Mouse (Mus musculus) neural tube, embryonic 14.5 days (tissue): ENCODE measurements around the gene B4gat1. TPM values are rescaled to one million over a fixed set of nuclear protein-coding genes. Genes with fewer than 3 reads are reported as not detected.

Experiments used
- ATAC-seq: fragments of 200-750 bp; cut with Nextera tagmentation; 2 replicates; pipeline ENCODE4 v1.8.0; 2017; ENCODE audit warnings: low read depth, mild to moderate bottlenecking, moderate TSS enrichment, moderate library complexity
- H3K27ac ChIP-seq: fragments of 300-500 bp; sonication (generic); 2 replicates; pipeline ENCODE4 v1.5.1; 2014; ENCODE audit warnings: low read depth, mild to moderate bottlenecking, control low read depth, low read length, moderate library complexity, mixed read lengths
- H3K27me3 ChIP-seq: fragments of 300-500 bp; sonication (generic); 2 replicates; pipeline ENCODE4 v1.6.1; 2014; ENCODE audit warnings: low read length; ENCODE audit not compliant: control insufficient read depth, insufficient read depth
- H3K36me3 ChIP-seq: fragments of 300-500 bp; sonication (generic); 2 replicates; pipeline ENCODE4 v1.6.1; 2014; ENCODE audit warnings: low read length, mixed read lengths; ENCODE audit not compliant: control insufficient read depth, insufficient read depth
- H3K4me1 ChIP-seq: fragments of 300-500 bp; sonication (generic); 2 replicates; pipeline ENCODE4 v1.6.1; 2014; ENCODE audit warnings: low read length; ENCODE audit not compliant: control insufficient read depth, insufficient read depth
- H3K4me2 ChIP-seq: fragments of 300-500 bp; sonication (generic); 2 replicates; pipeline ENCODE4 v1.6.1; 2014; ENCODE audit warnings: mild to moderate bottlenecking, low read depth, low read length, control low read depth
- H3K4me3 ChIP-seq: fragments of 300-500 bp; sonication (generic); 2 replicates; pipeline ENCODE4 v1.5.1; 2014; ENCODE audit warnings: low read depth, low read length, control low read depth, mixed read lengths
- H3K9ac ChIP-seq: fragments of 300-500 bp; sonication (generic); replicated peaks from 2 replicates; pipeline ENCODE4 v1.6.1; 2014; ENCODE audit warnings: low read depth, mild to moderate bottlenecking, control low read depth, low read length, mixed read lengths
- H3K9me3 ChIP-seq: fragments of 300-500 bp; sonication (generic); 2 replicates; pipeline ENCODE4 v1.6.1; 2016; ENCODE audit warnings: low read length; ENCODE audit not compliant: control insufficient read depth
- WGBS: fragments of 180-500 bp; shearing (Covaris S2); extraction: QIAGEN DNeasy Blood & Tissue Kit; methylation state at CpG from one replicate; pipeline ENCODE4 v1.1.7; 2014; 5-methylcytosine and 5-hydroxymethylcytosine counted together
- polyA plus RNA-seq: library from polyadenylated mRNA; unstranded; fragments of >200 nt; fragmentation: Nextera tagmentation; extraction: Ambion mirVana; gene quantifications from 2 replicates; pipeline ENCODE4 v1.2.1, GENCODE M21; 2014

The B4gat1 gene
- polyA plus RNA-seq, 1 experiment from 2014 or later, result 108 TPM

DNA sequence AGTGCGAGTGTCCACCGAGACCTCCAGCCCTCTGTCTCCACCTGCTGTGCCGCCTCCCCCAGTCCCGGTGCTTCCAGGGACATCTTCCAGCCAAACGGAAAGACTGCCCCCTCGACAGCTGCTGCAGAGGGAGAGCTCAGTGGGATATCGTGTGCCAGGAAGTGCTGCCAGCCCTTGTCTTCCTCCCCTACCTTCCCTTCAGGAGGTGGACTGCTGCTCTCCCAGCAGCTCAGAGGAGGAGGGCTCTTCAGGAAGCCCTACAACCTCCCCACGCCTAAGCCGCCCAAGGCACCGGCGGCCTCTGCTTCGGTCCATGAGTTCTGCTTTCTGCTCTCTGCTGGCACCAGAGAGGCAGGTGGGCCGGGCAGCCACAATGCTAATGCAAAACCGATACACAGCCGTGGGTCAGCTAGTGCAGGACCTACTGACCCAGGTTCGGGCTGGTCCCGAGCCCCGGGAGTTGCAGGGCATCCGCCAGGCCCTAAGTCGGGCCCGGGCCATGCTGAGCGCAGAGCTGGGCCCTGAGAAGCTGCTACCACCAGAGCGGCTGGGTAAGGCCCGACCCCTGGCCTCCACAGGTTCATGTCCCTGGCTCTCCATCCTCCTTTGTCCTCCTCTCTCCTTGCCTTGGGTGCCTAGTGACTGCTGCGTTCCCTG is 13.7 kb downstream of the B4gat1 start:
- ATAC-seq, result no peak
- Histone ChIP-seq H3K9ac (no peak overlapping the region), H3K4me3 (no peak overlapping the region), H3K27me3 (peaks cover 30% of the 10 kb centered on the region), H3K4me2 (no peak overlapping the region), H3K36me3 (peaks cover 16% of the 10 kb centered on the region; the same call in 1 of the 2 replicates), H3K27ac (no peak overlapping the region), H3K9me3 (no peaks in the 10 kb centered on the region), H3K4me1 (no peaks in the 10 kb centered on the region)
- WGBS, result 30% methylated on average over 23 of the region's 25 CpGs

DNA sequence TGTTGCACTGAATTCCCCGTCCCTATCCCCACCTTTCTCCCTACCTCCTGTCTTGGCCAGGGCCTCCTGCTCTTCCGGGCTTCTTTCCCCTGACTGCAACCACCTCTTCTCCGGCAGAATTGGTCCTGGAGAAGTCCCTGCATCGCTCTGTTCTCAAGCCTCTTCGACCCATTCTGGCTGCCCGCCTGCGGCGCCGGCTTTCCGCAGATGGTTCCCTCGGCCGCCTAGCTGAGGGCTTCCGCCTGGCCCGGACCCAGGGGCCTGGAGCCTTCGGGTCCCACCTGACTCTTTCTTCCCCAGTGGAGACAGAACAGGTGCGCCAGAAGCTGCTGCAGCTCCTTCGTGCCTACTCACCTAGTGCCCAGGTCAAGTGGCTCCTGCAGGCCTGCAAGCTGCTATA is 14.2 kb downstream of the B4gat1 start:
- Histone ChIP-seq H3K9ac (no peak overlapping the region), H3K4me1 (no peaks in the 10 kb centered on the region), H3K36me3 (peaks cover 10% of the 10 kb centered on the region; the same call in 1 of the 2 replicates), H3K27me3 (peaks cover 30% of the 10 kb centered on the region), H3K4me3 (no peak overlapping the region), H3K4me2 (no peak overlapping the region), H3K27ac (no peak overlapping the region), H3K9me3 (no peaks in the 10 kb centered on the region)
- ATAC-seq, result no peak
- 58% methylated on average over 17 of the region's 17 CpGs for WGBS

DNA sequence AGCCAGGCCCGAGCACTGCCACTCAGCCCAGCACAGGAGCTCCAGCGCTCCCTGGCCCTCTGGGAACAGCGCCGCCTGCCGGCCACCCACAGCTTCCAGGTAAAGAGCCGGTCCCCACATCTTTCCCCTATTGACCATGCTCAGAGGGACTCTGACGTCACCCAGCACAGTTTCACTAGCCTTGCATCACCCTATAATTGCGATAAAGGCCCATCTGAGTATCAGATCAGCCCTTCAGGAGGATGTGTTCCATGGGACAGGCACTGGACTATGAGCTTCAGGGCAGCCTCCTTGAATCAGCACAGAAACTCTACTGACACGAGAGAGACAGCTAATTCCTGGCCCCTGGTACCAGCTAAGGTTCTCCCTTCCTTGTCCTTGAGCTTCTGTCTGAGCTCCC is 15.3 kb downstream of the B4gat1 start:
- Histone ChIP-seq H3K9ac (no peak overlapping the region), H3K27me3 (peaks cover 30% of the 10 kb centered on the region), H3K4me1 (no peaks in the 10 kb centered on the region), H3K27ac (no peak overlapping the region), H3K36me3 (peaks cover 6% of the 10 kb centered on the region; the same call in 1 of the 2 replicates), H3K4me3 (no peak overlapping the region), H3K9me3 (no peaks in the 10 kb centered on the region), H3K4me2 (no peak overlapping the region)
- 18% methylated on average over 9 of the region's 9 CpGs for WGBS
- ATAC-seq, result no peak

DNA sequence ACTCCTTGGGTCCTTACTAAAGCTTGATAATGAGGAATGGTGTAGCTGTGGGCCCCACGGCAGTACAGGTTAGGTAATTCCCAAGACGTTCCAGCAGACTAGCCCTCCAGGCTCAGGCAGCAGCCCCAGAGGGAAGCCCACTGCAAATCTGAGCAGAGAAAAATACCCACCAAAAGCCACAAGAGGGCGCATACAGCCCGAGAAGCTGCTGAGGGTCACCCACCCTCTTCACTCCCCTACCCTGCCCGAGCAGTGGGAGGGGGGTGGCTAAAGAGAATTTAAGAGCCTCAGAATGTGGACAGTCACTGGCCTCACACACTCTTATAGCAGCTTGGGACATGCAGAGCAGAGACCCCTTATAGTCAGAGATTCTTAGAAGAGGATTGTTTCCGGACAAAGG is 17.6 kb downstream of the B4gat1 start:
- Histone ChIP-seq H3K36me3 (no peaks in the 10 kb centered on the region), H3K27ac (no peak overlapping the region), H3K4me2 (no peak overlapping the region), H3K9me3 (no peaks in the 10 kb centered on the region), H3K27me3 (peaks cover 21% of the 10 kb centered on the region), H3K9ac (no peak overlapping the region), H3K4me3 (no peak overlapping the region), H3K4me1 (no peaks in the 10 kb centered on the region)
- 13% methylated on average over 6 of the region's 6 CpGs for WGBS
- no peak for ATAC-seq

DNA sequence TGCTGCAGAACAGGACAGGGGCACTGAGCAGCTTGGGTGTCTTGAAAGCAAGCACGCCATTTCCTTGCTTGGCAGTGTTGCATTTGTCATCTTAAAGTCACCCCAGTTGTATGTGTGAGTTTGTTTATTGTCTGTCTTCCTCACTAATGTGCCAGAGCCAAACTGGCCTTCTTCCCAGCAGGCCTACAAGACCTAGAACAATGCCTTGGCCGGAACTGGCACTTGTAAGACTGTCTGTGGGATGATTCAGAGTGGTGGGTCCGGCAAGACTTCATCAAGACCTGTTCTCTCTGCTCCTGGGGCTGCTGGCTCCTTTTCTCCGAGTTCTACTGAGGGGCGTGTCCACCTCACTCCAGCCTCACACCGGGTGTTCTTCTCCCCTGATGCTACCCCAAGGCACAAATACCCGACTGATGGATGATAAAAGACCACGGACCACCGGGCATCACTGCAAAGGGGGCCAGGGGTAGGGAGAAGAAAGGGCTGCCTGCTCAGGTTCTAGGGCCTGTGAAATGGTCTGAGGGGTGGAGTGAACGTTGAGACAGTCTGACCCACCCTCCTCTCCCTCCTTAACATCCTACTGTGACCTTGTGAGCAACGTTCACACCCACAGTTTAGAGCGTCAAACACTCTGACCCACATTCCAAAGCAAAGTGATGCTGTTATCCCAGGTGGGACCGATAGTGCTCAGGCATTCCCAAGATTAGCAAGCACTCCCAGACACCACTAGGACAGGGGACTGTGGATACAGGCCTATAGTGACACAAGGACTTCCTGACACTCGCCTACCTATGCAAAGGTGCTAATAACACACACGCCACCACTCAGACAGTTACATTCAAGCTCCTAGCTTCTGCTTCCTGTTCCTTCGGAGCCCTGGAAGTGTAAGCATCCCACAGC is 19.5 kb downstream of the B4gat1 start:
- 23% methylated on average over 16 of the region's 16 CpGs for WGBS
- H3K36me3 ChIP-seq, result no peaks in the 10 kb centered on the region

DNA sequence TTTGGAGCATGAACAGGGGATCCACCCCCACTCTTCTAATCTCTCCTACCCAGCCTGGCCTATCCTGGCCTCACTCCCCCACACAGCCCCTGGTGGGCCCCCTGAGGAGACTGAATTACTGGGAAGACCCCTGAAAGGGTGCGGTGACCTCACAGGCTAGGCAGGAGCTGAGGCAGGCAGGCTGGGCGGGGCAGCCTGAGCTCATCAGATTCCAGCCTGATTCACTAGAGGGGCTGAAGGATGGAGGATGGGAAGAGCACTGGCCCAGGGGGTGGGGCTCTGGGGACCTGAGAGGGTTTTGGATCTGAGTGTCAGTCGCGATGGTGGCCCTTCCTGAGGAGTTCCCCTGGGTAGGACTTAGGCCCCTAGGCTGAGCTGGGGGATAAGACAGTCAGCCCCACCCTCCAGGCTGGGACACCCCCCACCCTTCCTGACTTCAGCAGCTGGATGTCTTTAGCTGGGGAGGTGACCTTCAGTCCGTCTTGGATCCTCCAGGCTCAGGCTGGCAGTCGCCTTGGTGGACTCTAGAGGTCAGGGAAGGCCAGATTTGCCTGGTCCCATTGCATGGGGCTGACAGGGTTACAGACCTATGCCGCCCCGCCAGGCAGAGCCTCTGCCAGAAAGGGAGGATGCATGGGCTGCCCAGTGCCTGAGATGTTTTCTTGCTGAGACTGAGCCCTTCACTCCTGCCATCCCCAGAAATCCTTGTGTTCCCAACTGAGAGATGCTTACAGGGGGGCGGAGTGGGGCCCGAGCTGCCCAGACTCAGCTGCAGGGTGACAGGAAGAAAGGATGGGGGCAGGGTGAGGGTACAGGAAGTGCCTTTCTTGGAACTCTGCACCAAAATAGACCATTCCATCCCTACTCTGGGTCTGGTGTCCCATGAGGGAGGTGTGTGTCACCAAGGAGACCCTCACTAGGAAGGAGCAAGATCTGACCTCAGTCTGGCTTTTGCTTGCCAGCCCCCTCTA is 20.5 kb downstream of the B4gat1 start:
- no peak overlapping the region for H3K4me2 ChIP-seq
- H3K4me3 ChIP-seq, result no peak overlapping the region
- no peaks in the 10 kb centered on the region for H3K36me3 ChIP-seq
- 19% methylated on average over 10 of the region's 10 CpGs for WGBS
- H3K9ac ChIP-seq, result 0 out of 2 replicates have a peak overlapping the region, but pooled peaks have one; percentile 7
- no peaks in the 10 kb centered on the region for H3K27me3 ChIP-seq
- H3K4me1 ChIP-seq, result no peaks in the 10 kb centered on the region
- no peak overlapping the region for H3K27ac ChIP-seq
- ATAC-seq, result no peak
- no peaks in the 10 kb centered on the region for H3K9me3 ChIP-seq

More for the DNA sequence above, 19.5 kb downstream of the B4gat1 start:
- Histone ChIP-seq H3K4me2 (no peak overlapping the region), H3K4me1 (no peaks in the 10 kb centered on the region), H3K9me3 (no peaks in the 10 kb centered on the region), H3K9ac (no peak overlapping the region), H3K4me3 (no peak overlapping the region), H3K27me3 (peaks cover 3% of the 10 kb centered on the region; the same call in 1 of the 2 replicates), H3K27ac (no peak overlapping the region)
- no peak for ATAC-seq

DNA sequence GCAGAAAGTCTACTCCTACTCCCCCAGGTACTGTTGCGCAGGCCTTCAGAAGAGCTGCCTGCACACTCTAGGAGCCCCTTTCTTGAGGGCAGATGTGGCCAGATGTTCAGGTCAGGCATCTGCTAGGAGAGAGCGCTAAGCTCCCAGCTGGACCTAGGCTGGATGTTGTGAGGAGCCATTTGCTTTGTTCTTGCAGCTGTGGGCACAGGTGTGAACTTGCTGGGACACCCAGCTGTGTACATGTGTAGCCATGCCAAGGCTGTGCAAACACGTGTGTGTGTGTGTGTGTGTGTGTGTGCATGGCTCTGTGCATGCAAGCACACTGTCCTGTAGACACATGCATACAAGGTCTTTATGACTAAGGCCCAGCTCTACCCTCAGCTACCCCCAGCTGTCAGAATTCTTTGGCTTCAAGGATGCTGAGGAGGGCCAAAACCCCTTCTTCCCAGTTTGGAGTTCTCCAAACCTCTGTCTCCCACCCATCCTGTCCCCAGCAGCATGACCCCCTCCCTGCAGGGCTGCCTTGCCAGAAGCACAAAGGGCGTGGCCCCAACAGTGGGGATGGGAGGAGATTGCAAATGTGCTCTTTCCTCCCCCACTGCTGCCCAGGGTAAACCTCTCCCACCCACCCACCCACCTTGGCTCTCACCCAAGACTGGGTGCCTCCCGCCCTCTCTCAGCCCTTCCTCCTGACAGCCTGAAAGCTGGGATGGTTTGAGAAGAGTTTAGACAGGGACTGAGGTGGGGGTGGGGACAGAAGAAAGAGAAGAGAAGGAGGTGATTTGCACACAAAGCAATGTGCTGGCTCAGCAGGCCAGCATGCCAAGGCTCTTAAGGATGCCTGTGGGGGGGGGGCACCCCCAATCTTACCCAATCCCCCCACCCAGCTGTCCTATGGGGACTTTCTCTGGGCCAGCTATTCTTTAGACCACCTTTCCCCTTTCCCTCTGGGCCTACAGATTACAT is 22.0 kb downstream of the B4gat1 start:
- no peaks in the 10 kb centered on the region for H3K27me3 ChIP-seq
- WGBS, result 44% methylated on average over 5 of the region's 5 CpGs
- no peak overlapping the region for H3K4me2 ChIP-seq
- H3K9ac ChIP-seq, result no peak overlapping the region
- no peaks in the 10 kb centered on the region for H3K9me3 ChIP-seq
- no peaks in the 10 kb centered on the region for H3K4me1 ChIP-seq
- no peak for ATAC-seq
- H3K27ac ChIP-seq, result no peak overlapping the region
- no peak overlapping the region for H3K4me3 ChIP-seq
- H3K36me3 ChIP-seq, result no peaks in the 10 kb centered on the region

DNA sequence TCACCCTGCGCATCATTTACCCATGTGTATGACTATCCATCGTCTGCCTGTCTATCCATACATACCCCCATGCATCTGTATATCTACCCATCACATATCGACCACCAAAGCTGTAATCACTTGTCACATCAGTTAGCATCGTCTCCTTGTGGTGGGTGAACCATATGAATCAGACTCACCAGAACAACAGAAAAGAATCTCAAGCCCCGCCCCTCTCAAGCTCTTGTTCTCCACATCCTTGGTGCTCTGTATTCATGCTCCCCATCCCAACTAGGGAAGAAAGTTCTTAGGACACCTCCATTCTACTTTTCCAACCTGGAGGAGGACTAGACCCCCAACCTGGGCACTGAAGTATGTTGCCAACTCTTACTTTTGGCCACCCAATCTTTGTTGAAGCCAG is 23.4 kb downstream of the B4gat1 start:
- H3K36me3 ChIP-seq, result no peaks in the 10 kb centered on the region
- H3K27me3 ChIP-seq, result peaks cover 3% of the 10 kb centered on the region
- no peak overlapping the region for H3K4me3 ChIP-seq
- no peaks in the 10 kb centered on the region for H3K9me3 ChIP-seq
- H3K4me2 ChIP-seq, result no peak overlapping the region
- no peaks in the 10 kb centered on the region for H3K4me1 ChIP-seq
- 91% methylated on average over 5 of the region's 5 CpGs for WGBS
- H3K27ac ChIP-seq, result no peak overlapping the region
- H3K9ac ChIP-seq, result no peak overlapping the region
- ATAC-seq, result no peak
